Mouse (Mus musculus): ENCODE measurements around the gene Adprh.

GRCm38 (mm10) chr16:38463305-38463704, 10.8 kb upstream of the Adprh start:
- TF ChIP-seq CTCF (IDR thresholded peaks at IDR 0.05; ENCODE audit: low read depth, low read length) (no peak), POLR2A (IDR thresholded peaks at IDR 0.05; ENCODE audit: borderline replicate concordance, low read depth, low read length) (no peak)
